Mouse (Mus musculus) neural tube, embryonic 15.5 days (tissue): ENCODE measurements around the gene 2310057N15Rik. TPM values are rescaled to one million over a fixed set of nuclear protein-coding genes. Genes with fewer than 3 reads are reported as not detected.
"Not testable (repeated sequence)": the region's sequence is repeated elsewhere in the genome, so short reads cannot be mapped to it uniquely, and the experiment has no call there.

Source experiments
- ATAC-seq: fragments of 200-750 bp; cut with Nextera tagmentation; 2 replicates; pipeline ENCODE4 v1.8.0; 2017; ENCODE audit warnings: mild to moderate bottlenecking, moderate TSS enrichment, moderate library complexity; ENCODE audit not compliant: low FRiP score
- H3K27ac ChIP-seq: fragments of 300-500 bp; sonication (generic); replicated peaks from 2 replicates; pipeline ENCODE4 v1.5.1; 2015; ENCODE audit warnings: mild to moderate bottlenecking, inconsistent platforms
- H3K27me3 ChIP-seq: fragments of 300-500 bp; sonication (generic); replicated peaks from 2 replicates; pipeline ENCODE4 v1.6.1; 2015; ENCODE audit warnings: inconsistent platforms
- H3K36me3 ChIP-seq: fragments of 300-500 bp; sonication (generic); 2 replicates; pipeline ENCODE4 v1.6.1; 2015; ENCODE audit warnings: inconsistent platforms
- H3K4me1 ChIP-seq: fragments of 300-500 bp; sonication (generic); 2 replicates; pipeline ENCODE4 v1.6.1; 2015; ENCODE audit warnings: inconsistent platforms
- H3K4me2 ChIP-seq: fragments of 300-500 bp; sonication (generic); 2 replicates; pipeline ENCODE4 v1.6.1; 2015; ENCODE audit warnings: inconsistent platforms, mild to moderate bottlenecking, moderate library complexity
- H3K4me3 ChIP-seq: fragments of 300-500 bp; sonication (generic); replicated peaks from 2 replicates; pipeline ENCODE4 v1.5.1; 2015; ENCODE audit warnings: mild to moderate bottlenecking, inconsistent platforms
- H3K9ac ChIP-seq: fragments of 300-500 bp; sonication (generic); replicated peaks from 2 replicates; pipeline ENCODE4 v1.6.1; 2015; ENCODE audit warnings: mild to moderate bottlenecking, inconsistent platforms
- H3K9me3 ChIP-seq: fragments of 300-500 bp; sonication (generic); replicated peaks from 2 replicates; pipeline ENCODE4 v1.6.1; 2016; ENCODE audit warnings: inconsistent platforms
- WGBS: fragments of 180-500 bp; shearing (Covaris S2); methylation state at CpG from one replicate; pipeline ENCODE4 v1.1.7; 2015; ENCODE audit warnings: mixed read lengths; 5-methylcytosine and 5-hydroxymethylcytosine counted together
- polyA plus RNA-seq: library from polyadenylated mRNA; unstranded; fragments of >200 nt; fragmentation: Nextera tagmentation; extraction: Ambion mirVana; gene quantifications from 2 replicates; pipeline ENCODE4 v1.2.1, GENCODE M21; 2015

2310057N15Rik gene
- not detected in 2 replicates for polyA plus RNA-seq

DNA sequence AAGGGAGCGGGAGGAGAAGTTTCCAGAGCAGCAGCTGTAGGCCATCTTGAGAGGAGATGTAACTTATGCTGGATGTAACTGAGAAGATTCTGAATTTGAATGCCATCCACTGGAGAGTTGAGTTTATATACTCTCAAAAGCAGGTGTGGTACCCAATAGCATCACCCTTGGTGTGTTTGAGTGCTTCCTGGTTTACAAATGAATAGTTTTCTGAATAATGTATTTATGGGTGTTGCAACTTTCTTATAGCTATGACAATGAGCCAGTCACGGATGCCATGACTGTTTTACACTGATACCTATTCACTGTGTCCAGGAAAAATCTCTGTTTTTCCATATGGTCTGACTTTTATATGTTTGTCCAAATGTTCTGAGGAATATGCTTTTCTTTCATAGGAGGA, at the start of gene 2310057N15Rik:
TSS of gene 2310057N15Rik (minus strand) at position 101 of the 400 bp plus-strand sequence.
- Histone ChIP-seq H3K27ac (no peak within 1 kb of the TSS), H3K9me3 (no peaks in the 10 kb centered on the region), H3K4me2 (no peak within 1 kb of the TSS), H3K4me1 (no peaks in the 10 kb centered on the region), H3K9ac (no peak within 1 kb of the TSS), H3K27me3 (no peaks in the 10 kb centered on the region), H3K36me3 (no peaks in the 10 kb centered on the region), H3K4me3 (no peak within 1 kb of the TSS)
- ATAC-seq = no peak
- WGBS = 89% methylated on average over 2 of the region's 2 CpGs

- Histone ChIP-seq H3K4me1 (no peaks in the 10 kb centered on the region), H3K27ac (no peak overlapping the region), H3K9me3 (no peaks in the 10 kb centered on the region), H3K4me3 (no peak overlapping the region), H3K27me3 (no peaks in the 10 kb centered on the region; the same call in 1 of the 2 replicates), H3K9ac (no peak overlapping the region), H3K36me3 (no peaks in the 10 kb centered on the region), H3K4me2 (no peak overlapping the region)
- ATAC-seq = no peak
- WGBS = 77% methylated on average over 3 of the region's 3 CpGs
These were observed 49.7 kb upstream of the 2310057N15Rik start for GRCm38 (mm10) chr16:88823736-88824135.

- Histone ChIP-seq H3K27ac (no peak within 1 kb of the TSS), H3K27me3 (no peaks in the 10 kb centered on the region; the same call in 1 of the 2 replicates), H3K4me1 (no peaks in the 10 kb centered on the region), H3K4me2 (no peak within 1 kb of the TSS), H3K9ac (no peak within 1 kb of the TSS), H3K9me3 (no peaks in the 10 kb centered on the region), H3K36me3 (no peaks in the 10 kb centered on the region), H3K4me3 (no peak within 1 kb of the TSS)
- ATAC-seq = no peak
- 80% methylated on average over 3 of the region's 3 CpGs for WGBS
These were observed 46.1 kb upstream of the 2310057N15Rik start, which contains the start of gene Krtap15 for GRCm38 (mm10) chr16:88820066-88820465. Gene Krtap15, plus strand, starts transcription at chr16:88820215.

- Histone ChIP-seq H3K4me1 (no peaks in the 10 kb centered on the region), H3K9ac (no peak within 1 kb of the TSS), H3K36me3 (no peaks in the 10 kb centered on the region), H3K27me3 (no peaks in the 10 kb centered on the region), H3K27ac (no peak within 1 kb of the TSS), H3K4me3 (no peak within 1 kb of the TSS), H3K9me3 (no peaks in the 10 kb centered on the region), H3K4me2 (no peak within 1 kb of the TSS)
- WGBS = 85% methylated on average over 2 of the region's 2 CpGs
- ATAC-seq = no peak
These were observed 37.8 kb upstream of the 2310057N15Rik start, which contains the start of gene Gm20741 for GRCm38 (mm10) chr16:88811827-88812226. Gene Gm20741, minus strand, starts transcription at chr16:88812220.

- ATAC-seq = no peak
- Histone ChIP-seq H3K4me2 (no peak overlapping the region), H3K9ac (no peak overlapping the region), H3K27ac (no peak overlapping the region), H3K4me3 (no peak overlapping the region), H3K9me3 (no peaks in the 10 kb centered on the region), H3K4me1 (no peaks in the 10 kb centered on the region), H3K36me3 (no peaks in the 10 kb centered on the region), H3K27me3 (no peaks in the 10 kb centered on the region)
- WGBS = 88% methylated on average over 2 of the region's 2 CpGs
These were observed 12.8 kb upstream of the 2310057N15Rik start for GRCm38 (mm10) chr16:88786786-88787185.

- Histone ChIP-seq H3K4me2 (no peak within 1 kb of the TSS), H3K27me3 (no peaks in the 10 kb centered on the region), H3K9me3 (no peaks in the 10 kb centered on the region), H3K36me3 (no peaks in the 10 kb centered on the region), H3K4me3 (no peak within 1 kb of the TSS), H3K9ac (no peak within 1 kb of the TSS), H3K27ac (no peak within 1 kb of the TSS), H3K4me1 (no peaks in the 10 kb centered on the region)
- ATAC-seq = no peak
- WGBS = 86% methylated on average over 6 of the region's 6 CpGs
These were observed 3.6 kb upstream of the 2310057N15Rik start, which contains the start of gene Gm5965 for GRCm38 (mm10) chr16:88777596-88777995. Gene Gm5965, plus strand, starts transcription at chr16:88777896.

- not testable (repeated sequence) for H3K36me3 ChIP-seq, H3K4me1 ChIP-seq, H3K9ac ChIP-seq, ATAC-seq, H3K27me3 ChIP-seq, H3K4me2 ChIP-seq, H3K4me3 ChIP-seq, H3K27ac ChIP-seq, H3K9me3 ChIP-seq
- WGBS = 83% methylated on average over 3 of the region's 3 CpGs
These were observed 15.5 kb downstream of the 2310057N15Rik start, which contains the start of gene 2310034C09Rik for GRCm38 (mm10) chr16:88758547-88758946. Gene 2310034C09Rik, plus strand, starts transcription at chr16:88758847.

- H3K4me3 ChIP-seq, ATAC-seq, H3K27me3 ChIP-seq, H3K4me2 ChIP-seq, H3K27ac ChIP-seq, H3K36me3 ChIP-seq, H3K9ac ChIP-seq, H3K4me1 ChIP-seq, H3K9me3 ChIP-seq: not testable (repeated sequence)
- 91% methylated on average over 3 of the region's 3 CpGs for WGBS
These were observed 22.5 kb downstream of the 2310057N15Rik start, which contains the start of gene Krtap13 for GRCm38 (mm10) chr16:88751535-88751934. Gene Krtap13, minus strand, starts transcription at chr16:88751635.

- no peak for ATAC-seq
- no peaks in the 10 kb centered on the region for H3K4me1 ChIP-seq
- no peak overlapping the region for H3K4me2 ChIP-seq
- no peak overlapping the region for H3K27ac ChIP-seq
- H3K9ac ChIP-seq = no peak overlapping the region
- no peaks in the 10 kb centered on the region for H3K36me3 ChIP-seq
- H3K9me3 ChIP-seq = no peaks in the 10 kb centered on the region
- no peaks in the 10 kb centered on the region for H3K27me3 ChIP-seq
- H3K4me3 ChIP-seq = no peak overlapping the region
- WGBS = 43% methylated on average over 4 of the region's 4 CpGs
These were observed 26.1 kb downstream of the 2310057N15Rik start for GRCm38 (mm10) chr16:88747943-88748342.

DNA sequence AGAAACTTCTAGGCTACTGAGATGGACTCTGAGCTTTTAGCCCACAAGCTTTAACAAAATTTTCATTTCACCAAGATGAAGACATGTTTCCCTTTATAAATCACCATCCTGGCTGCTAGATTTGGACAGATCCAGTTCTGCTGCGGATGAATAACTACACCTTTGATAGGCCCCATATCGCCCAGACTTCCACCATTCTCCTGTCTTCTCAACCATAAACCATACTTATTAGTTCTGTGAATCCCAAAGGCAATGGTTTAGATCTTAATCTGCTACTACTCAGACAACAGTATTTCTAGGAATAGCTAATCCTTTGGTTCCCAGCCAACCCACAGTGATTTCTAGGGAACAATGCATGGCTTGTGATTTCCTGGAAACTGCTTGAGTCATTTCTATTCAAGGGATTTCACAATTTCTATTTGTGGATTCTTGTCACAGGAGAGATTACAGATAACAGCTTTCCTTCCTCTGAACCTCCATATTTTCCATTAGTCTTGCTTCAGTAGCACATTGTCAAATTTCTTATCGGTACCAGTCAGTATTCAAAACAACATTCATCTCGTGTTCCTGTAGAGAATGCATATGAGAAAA, 29.2 kb downstream of the 2310057N15Rik start:
- H3K4me3 ChIP-seq = no peak overlapping the region
- no peaks in the 10 kb centered on the region for H3K4me1 ChIP-seq
- H3K4me2 ChIP-seq = no peak overlapping the region
- no peak overlapping the region for H3K27ac ChIP-seq
- H3K9ac ChIP-seq = no peak overlapping the region
- no peaks in the 10 kb centered on the region for H3K27me3 ChIP-seq
- 65% methylated on average over 4 of the region's 4 CpGs for WGBS
- no peaks in the 10 kb centered on the region for H3K36me3 ChIP-seq
- ATAC-seq = no peak
- no peaks in the 10 kb centered on the region for H3K9me3 ChIP-seq

- Histone ChIP-seq H3K4me2 (no peak overlapping the region), H3K27ac (no peak overlapping the region), H3K4me3 (no peak overlapping the region), H3K4me1 (no peaks in the 10 kb centered on the region), H3K27me3 (no peaks in the 10 kb centered on the region), H3K9ac (no peak overlapping the region), H3K9me3 (no peaks in the 10 kb centered on the region), H3K36me3 (no peaks in the 10 kb centered on the region)
- no peak for ATAC-seq
- WGBS = 49% methylated on average over 2 of the region's 2 CpGs
These were observed 38.6 kb downstream of the 2310057N15Rik start for GRCm38 (mm10) chr16:88735391-88735790.

DNA sequence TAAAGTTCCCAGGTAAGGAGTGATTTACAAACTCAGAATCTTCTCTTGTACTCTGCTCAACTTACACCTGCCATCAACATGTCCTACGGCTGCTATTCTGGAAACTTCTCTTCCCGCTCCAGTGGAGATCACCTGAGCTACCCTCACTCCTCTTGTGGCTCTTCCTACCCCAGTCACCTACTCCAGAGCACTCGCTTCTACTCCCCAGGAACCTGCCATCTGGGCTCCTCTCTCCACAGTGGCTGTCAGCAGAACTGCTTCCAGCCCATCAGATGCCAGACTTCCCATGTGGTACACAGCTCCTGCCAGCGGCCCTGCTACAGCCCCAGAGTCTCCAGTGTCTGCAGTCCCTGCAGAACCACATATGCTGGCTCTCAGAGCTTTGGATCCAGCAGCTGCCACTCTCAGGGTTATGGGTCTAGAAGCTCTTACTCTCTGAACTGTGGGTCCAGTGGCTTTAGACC, 45.2 kb downstream of the 2310057N15Rik start, which contains the start of gene Krtap13-1:
TSS of gene Krtap13-1 (plus strand) at position 51 of the 464 bp plus-strand sequence.
- Histone ChIP-seq H3K4me1 (no peaks in the 10 kb centered on the region), H3K9me3 (no peaks in the 10 kb centered on the region), H3K36me3 (no peaks in the 10 kb centered on the region), H3K27ac (no peak within 1 kb of the TSS), H3K27me3 (no peaks in the 10 kb centered on the region), H3K4me3 (no peak within 1 kb of the TSS), H3K9ac (no peak within 1 kb of the TSS), H3K4me2 (no peak within 1 kb of the TSS)
- no peak for ATAC-seq
- 84% methylated on average over 4 of the region's 4 CpGs for WGBS
